Mouse (Mus musculus) skeletal muscle tissue, postnatal 0 days (tissue): ENCODE results near the gene 4930433I11Rik. TPM values are rescaled to one million over a fixed set of nuclear protein-coding genes. Genes with fewer than 3 reads are reported as not detected.

ENCODE experiments used
- polyA plus RNA-seq: library from polyadenylated mRNA; unstranded; fragments of >200 nt; fragmentation: Nextera tagmentation; extraction: Ambion mirVana; gene quantifications from 2 replicates; pipeline ENCODE4 v1.2.1, GENCODE M21; 2015

The 4930433I11Rik gene
- not detected in 2 replicates for polyA plus RNA-seq

DNA sequence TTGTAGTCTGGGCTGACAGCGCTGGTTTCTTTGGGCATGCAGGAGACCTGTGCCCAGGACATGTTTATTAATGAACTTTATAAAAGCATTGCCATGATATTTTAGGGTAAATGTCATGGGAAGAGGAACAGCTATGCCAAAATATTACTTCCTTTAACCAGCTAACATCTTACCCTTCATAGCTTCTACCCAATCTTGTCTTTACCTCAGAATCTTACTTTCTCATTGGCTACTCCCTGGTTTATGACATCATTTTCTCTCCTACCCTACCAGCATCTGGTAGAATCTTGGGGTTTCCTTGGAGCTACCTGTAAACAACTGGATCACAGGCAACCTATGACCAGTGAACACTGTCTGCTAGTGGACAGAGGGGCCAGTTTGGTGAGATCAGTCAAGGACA, at the start of gene 4930433I11Rik:
Gene 4930433I11Rik, plus strand, starts transcription at position 301 of the 400 bp plus-strand sequence.

DNA sequence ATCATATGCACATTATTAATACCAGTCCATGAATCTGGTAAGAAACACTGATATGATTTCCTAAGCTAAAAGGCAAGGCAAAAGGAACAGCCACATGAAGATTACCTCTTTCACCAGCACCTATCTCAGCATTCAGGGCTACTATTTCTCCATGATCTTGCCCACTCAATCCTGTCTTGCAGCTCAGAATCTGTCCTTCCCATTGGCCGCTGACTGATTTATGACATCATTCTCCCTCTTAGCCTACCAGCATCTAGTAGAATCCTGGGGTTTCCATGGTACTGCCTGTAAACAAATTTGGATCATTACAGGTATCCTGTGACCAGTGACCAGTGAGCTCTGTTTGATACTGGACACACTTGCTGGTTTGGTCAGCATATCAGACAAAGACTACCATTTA, 45.1 kb downstream of the 4930433I11Rik start, which contains the start of gene Gm4884:
Gene Gm4884, plus strand, starts transcription at position 301 of the 400 bp plus-strand sequence.

Other genes with a start within 250 kb of the 4930433I11Rik start
- gene Vstm2b, start 89.2 kb upstream of the 4930433I11Rik start, polyA plus RNA-seq = 2.1 and 2.2 TPM in 2 replicates
- not detected in 2 replicates for gene Gm4884, start 45.2 kb downstream of the 4930433I11Rik start, polyA plus RNA-seq
- gene Gm5592, start 166.3 kb downstream of the 4930433I11Rik start, polyA plus RNA-seq = not detected in 2 replicates